Mouse (Mus musculus): ENCODE measurements around the gene Thsd7a. TPM values are rescaled to one million over a fixed set of nuclear protein-coding genes. Genes with fewer than 3 reads are reported as not detected.

The Thsd7a gene
- polyA plus RNA-seq, 1 experiment from 2014 or later, result 52.4 TPM

GRCm38 (mm10) chr6:12628637-12629246 lies 120.5 kb downstream of the Thsd7a start:
- Histone ChIP-seq H3K27ac (peak overlapping the region; percentile 56), H3K9me3 (replicated peaks) (no peaks in the 10 kb centered on the region), H3K9ac (no peak overlapping the region), H3K36me3 (no peaks in the 10 kb centered on the region), H3K4me2 (replicated peaks) (no peak overlapping the region), H3K4me1 (no peaks in the 10 kb centered on the region), H3K27me3 (no peaks in the 10 kb centered on the region), H3K4me3 (no peak overlapping the region)
- ATAC-seq (ENCODE audit: low FRiP score), result peak; percentile 66
- 68% methylated on average over 11 of the region's 11 CpGs for WGBS

DNA sequence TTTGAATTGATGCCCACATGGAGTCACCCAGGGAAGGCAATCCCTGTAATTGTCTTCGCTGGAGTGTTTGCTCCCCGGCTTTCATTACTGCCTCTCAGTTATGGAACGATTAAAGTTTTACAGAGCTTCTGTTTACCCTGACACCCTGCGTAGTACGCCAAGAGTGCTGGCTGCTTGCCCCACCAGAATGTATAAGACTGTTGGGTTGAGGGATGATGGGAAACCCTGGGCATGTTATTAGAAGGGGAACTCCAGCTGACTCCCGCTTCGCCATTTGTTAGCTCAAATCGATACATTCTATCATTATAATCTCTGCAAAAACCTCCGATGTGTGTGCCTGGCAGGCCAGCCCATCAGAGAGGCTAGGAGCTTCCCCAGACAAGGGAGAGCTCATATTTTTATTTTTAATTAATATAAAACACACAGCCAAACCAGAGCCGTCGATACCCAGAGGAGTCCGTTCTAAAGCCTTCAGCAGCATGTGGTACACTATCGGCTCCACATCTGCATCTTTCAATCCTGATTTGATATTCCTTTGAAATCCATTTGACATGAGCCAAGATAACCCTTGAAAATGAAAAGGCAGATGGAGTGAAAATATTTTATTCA lies 142.5 kb downstream of the Thsd7a start:
- Histone ChIP-seq H3K36me3 (no peaks in the 10 kb centered on the region), H3K4me2 (replicated peaks) (no peak overlapping the region), H3K9me3 (replicated peaks) (no peaks in the 10 kb centered on the region), H3K4me3 (no peak overlapping the region), H3K4me1 (no peaks in the 10 kb centered on the region), H3K27ac (no peak overlapping the region), H3K27me3 (no peaks in the 10 kb centered on the region), H3K9ac (no peak overlapping the region)
- no peak for ATAC-seq (ENCODE audit: low FRiP score)
- WGBS, result 77% methylated on average over 13 of the region's 13 CpGs

DNA sequence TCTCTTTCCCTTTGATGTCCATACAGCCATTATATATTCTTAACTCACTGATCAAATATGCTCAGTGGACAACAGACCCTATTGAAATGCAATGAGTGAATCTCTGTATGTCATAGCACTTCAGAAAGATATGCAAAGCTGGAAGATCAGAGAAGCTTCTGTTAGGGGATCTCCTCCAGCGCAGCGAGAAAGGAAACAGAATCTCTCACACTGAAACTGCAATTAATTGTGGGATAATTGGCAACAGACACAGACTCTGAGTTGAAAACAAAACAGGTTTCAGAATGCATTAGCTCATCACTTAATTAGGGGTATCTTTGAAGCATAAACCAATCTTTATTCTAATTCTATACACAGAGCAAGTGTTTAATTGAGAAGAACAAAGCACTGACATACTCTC lies 146.3 kb downstream of the Thsd7a start:
- no peak overlapping the region for H3K4me3 ChIP-seq
- H3K9ac ChIP-seq, result no peak overlapping the region
- no peaks in the 10 kb centered on the region for H3K36me3 ChIP-seq
- no peaks in the 10 kb centered on the region for H3K27me3 ChIP-seq
- H3K4me1 ChIP-seq, result no peaks in the 10 kb centered on the region
- no peak overlapping the region for H3K27ac ChIP-seq
- H3K4me2 ChIP-seq (replicated peaks), result no peak overlapping the region
- no peak for ATAC-seq (ENCODE audit: low FRiP score)
- WGBS, result 59% methylated on average over 2 of the region's 2 CpGs
- H3K9me3 ChIP-seq (replicated peaks), result no peaks in the 10 kb centered on the region

DNA sequence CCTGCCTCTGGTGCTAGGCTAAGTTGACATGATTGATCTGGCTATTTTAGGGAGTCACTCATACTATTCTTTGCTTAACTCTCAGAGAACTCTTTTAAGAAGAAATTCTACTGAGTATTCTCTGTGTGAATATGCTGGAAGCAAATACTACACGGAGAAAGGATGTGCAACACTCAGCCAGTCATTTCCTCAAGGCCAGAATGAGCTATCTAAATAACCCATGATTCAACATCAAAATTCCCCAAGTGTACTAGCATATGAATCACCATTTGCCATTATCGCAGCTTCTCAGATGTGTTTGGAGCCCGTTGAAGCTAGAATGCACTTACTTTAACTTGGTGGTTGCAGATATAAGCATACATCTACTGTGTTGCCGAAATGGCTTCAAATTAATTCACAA lies 147.0 kb downstream of the Thsd7a start:
- Histone ChIP-seq H3K9me3 (replicated peaks) (no peaks in the 10 kb centered on the region), H3K27me3 (no peaks in the 10 kb centered on the region), H3K4me3 (no peak overlapping the region), H3K27ac (no peak overlapping the region), H3K4me1 (no peaks in the 10 kb centered on the region), H3K9ac (no peak overlapping the region), H3K36me3 (no peaks in the 10 kb centered on the region), H3K4me2 (replicated peaks) (no peak overlapping the region)
- whole genome bisulfite sequencing, result 89% methylated on average over 4 of the region's 4 CpGs
- ATAC-seq (ENCODE audit: low FRiP score), result no peak

GRCm38 (mm10) chr6:12584456-12584855 lies 164.8 kb downstream of the Thsd7a start:
- Histone ChIP-seq H3K27me3 (no peaks in the 10 kb centered on the region), H3K4me2 (replicated peaks) (no peak overlapping the region), H3K27ac (no peak overlapping the region), H3K4me3 (no peak overlapping the region), H3K4me1 (no peaks in the 10 kb centered on the region), H3K9ac (no peak overlapping the region), H3K36me3 (no peaks in the 10 kb centered on the region), H3K9me3 (replicated peaks) (no peaks in the 10 kb centered on the region)
- 86% methylated on average over 4 of the region's 4 CpGs for WGBS
- no peak for ATAC-seq (ENCODE audit: low FRiP score)

DNA sequence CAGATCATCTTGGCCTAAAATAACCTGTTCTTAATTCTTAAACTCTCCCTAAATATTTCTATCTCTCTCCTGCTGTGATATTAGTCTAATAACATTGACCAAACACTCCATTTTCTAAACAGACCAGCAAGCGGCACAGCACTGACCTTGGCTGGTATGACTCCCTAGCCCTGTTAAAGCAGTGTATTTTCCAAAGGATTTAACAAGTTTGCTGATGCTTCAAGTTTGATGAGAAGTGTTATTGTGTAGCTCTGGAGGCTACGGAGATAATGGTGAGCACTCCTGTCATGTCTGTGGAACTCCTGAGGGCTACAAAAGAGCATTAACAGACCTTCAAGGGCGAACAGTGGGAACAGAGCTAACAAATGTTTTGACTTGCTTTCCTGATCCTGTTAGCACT lies 168.1 kb downstream of the Thsd7a start:
- Histone ChIP-seq H3K4me3 (no peak overlapping the region), H3K9ac (no peak overlapping the region), H3K27me3 (no peaks in the 10 kb centered on the region), H3K4me2 (replicated peaks) (no peak overlapping the region), H3K27ac (no peak overlapping the region), H3K9me3 (replicated peaks) (no peaks in the 10 kb centered on the region), H3K36me3 (no peaks in the 10 kb centered on the region), H3K4me1 (no peaks in the 10 kb centered on the region)
- ATAC-seq (ENCODE audit: low FRiP score), result no peak
- WGBS, result 53% methylated on average over 3 of the region's 3 CpGs

DNA sequence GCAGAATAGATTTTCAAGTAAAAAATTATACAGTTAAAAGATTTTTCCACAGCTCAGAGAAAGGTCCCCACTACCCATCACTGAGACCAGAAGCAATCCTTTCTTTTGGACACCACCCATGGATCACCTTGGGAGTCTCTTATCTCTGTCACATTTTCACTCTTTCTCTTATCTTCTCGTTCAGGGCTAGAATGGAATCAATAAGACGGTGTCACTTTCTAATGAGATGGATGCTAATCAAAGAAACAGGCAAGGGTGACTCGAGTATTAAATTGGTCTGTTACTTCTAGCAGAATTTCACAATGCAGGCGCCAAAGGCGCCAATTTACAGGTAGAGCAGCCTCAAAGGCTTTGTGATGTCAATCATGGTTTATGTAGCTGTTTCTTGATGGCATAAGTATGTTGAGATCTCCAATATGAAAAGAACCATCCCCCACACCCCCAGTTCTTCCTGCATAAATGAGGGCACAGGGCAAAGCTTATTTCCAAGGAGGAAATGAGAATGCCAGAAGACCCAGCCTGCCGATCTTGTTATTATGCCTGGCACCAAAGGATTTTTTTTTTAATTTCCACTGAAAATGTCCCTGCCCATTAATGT lies 173.5 kb downstream of the Thsd7a start:
- H3K4me1 ChIP-seq, result no peaks in the 10 kb centered on the region
- no peak overlapping the region for H3K9ac ChIP-seq
- no peaks in the 10 kb centered on the region for H3K27me3 ChIP-seq
- no peak overlapping the region for H3K4me3 ChIP-seq
- H3K9me3 ChIP-seq (replicated peaks), result no peaks in the 10 kb centered on the region
- no peaks in the 10 kb centered on the region for H3K36me3 ChIP-seq
- peak; percentile 51; the same call in 1 of the 2 replicates for ATAC-seq (ENCODE audit: low FRiP score)
- H3K27ac ChIP-seq, result peak overlapping the region; percentile 74
- WGBS, result 63% methylated on average over 6 of the region's 6 CpGs
- no peak overlapping the region for H3K4me2 ChIP-seq (replicated peaks)

DNA sequence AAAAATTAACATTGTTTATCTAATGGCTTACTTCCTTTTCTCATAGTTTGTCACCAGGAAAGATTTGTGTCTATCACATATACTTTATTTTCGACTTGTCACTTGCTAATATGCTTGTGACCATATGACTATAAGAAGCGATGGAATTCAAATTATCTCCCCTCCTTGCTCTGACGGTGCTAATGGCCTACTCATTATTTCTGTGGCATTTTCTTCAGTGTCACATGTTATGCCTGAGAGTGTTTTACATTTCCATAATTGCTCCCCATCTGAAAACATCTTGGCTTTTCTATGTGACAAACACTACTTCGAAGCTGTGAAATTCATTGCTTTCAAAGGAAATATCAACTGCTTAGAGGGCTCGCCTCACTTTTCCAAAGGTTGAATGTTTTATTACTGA lies 177.0 kb downstream of the Thsd7a start:
- no peak overlapping the region for H3K4me2 ChIP-seq (replicated peaks)
- no peaks in the 10 kb centered on the region for H3K36me3 ChIP-seq
- H3K9ac ChIP-seq, result no peak overlapping the region
- H3K9me3 ChIP-seq (replicated peaks), result no peaks in the 10 kb centered on the region
- H3K27me3 ChIP-seq, result no peaks in the 10 kb centered on the region
- ATAC-seq (ENCODE audit: low FRiP score), result no peak
- no peak overlapping the region for H3K27ac ChIP-seq
- WGBS, result 73% methylated on average over 5 of the region's 5 CpGs
- H3K4me3 ChIP-seq, result no peak overlapping the region
- no peaks in the 10 kb centered on the region for H3K4me1 ChIP-seq

DNA sequence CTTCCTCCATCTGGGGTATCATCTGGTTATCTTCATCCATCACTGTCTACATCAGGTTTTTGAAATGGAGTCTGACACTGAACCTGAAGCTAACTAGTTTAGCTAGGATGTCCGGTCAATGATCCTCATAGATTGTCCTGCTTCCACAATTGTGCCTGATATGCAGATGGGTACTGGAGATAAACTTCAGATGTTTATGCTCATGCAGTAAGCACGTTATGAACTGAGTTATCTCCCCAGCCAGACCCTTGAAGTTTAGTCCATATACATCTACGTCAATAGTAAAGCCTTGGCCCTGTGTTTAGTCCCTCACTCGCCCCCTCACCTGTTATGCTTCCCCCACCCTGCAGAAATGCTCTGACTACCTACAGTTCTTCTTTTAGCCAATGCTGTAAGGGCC lies 184.1 kb downstream of the Thsd7a start:
- H3K27ac ChIP-seq, result no peak overlapping the region
- no peak overlapping the region for H3K9ac ChIP-seq
- no peak overlapping the region for H3K4me3 ChIP-seq
- H3K4me2 ChIP-seq (replicated peaks), result no peak overlapping the region
- no peaks in the 10 kb centered on the region for H3K27me3 ChIP-seq
- no peaks in the 10 kb centered on the region for H3K9me3 ChIP-seq (replicated peaks)
- no peak for ATAC-seq (ENCODE audit: low FRiP score)
- no peaks in the 10 kb centered on the region for H3K4me1 ChIP-seq
- no peaks in the 10 kb centered on the region for H3K36me3 ChIP-seq
- WGBS, result 90% methylated on average over 4 of the region's 4 CpGs

DNA sequence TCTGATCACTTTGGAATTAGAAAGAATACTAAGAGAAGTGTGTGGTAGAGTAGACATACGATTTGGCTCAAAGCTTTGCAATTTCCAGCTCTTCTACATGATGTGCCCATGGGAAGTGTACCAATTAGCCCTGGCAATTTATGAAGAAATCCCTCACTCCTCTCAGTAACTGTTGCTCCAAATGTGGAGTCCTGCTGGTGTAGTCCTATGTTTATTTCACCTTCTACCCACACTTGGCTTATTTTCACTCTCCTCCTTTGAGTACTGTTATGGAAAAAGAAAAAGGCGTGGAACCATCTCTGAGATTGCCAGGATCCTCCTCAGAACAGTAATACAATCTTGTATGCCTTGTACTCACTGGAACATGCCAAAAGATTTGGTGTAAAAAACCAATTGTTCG lies 186.9 kb downstream of the Thsd7a start:
- H3K4me2 ChIP-seq (replicated peaks), result no peak overlapping the region

GRCm38 (mm10) chr6:12560500-12560899 lies 188.7 kb downstream of the Thsd7a start:
- no peaks in the 10 kb centered on the region for H3K4me1 ChIP-seq
- H3K4me3 ChIP-seq, result no peak overlapping the region
- no peak overlapping the region for H3K4me2 ChIP-seq (replicated peaks)
- no peaks in the 10 kb centered on the region for H3K27me3 ChIP-seq
- no peak overlapping the region for H3K9ac ChIP-seq
- no peaks in the 10 kb centered on the region for H3K9me3 ChIP-seq (replicated peaks)
- H3K27ac ChIP-seq, result no peak overlapping the region
- ATAC-seq (ENCODE audit: low FRiP score), result no peak
- H3K36me3 ChIP-seq, result no peaks in the 10 kb centered on the region
- 83% methylated on average over 2 of the region's 2 CpGs for WGBS

More for the DNA sequence above, 186.9 kb downstream of the Thsd7a start:
- 90% methylated on average over 3 of the region's 3 CpGs for WGBS
- no peaks in the 10 kb centered on the region for H3K27me3 ChIP-seq
- H3K4me1 ChIP-seq, result no peaks in the 10 kb centered on the region
- no peaks in the 10 kb centered on the region for H3K36me3 ChIP-seq
- no peak for ATAC-seq (ENCODE audit: low FRiP score)
- H3K4me3 ChIP-seq, result no peak overlapping the region
- no peaks in the 10 kb centered on the region for H3K9me3 ChIP-seq (replicated peaks)
- H3K27ac ChIP-seq, result no peak overlapping the region
- H3K9ac ChIP-seq, result no peak overlapping the region

DNA sequence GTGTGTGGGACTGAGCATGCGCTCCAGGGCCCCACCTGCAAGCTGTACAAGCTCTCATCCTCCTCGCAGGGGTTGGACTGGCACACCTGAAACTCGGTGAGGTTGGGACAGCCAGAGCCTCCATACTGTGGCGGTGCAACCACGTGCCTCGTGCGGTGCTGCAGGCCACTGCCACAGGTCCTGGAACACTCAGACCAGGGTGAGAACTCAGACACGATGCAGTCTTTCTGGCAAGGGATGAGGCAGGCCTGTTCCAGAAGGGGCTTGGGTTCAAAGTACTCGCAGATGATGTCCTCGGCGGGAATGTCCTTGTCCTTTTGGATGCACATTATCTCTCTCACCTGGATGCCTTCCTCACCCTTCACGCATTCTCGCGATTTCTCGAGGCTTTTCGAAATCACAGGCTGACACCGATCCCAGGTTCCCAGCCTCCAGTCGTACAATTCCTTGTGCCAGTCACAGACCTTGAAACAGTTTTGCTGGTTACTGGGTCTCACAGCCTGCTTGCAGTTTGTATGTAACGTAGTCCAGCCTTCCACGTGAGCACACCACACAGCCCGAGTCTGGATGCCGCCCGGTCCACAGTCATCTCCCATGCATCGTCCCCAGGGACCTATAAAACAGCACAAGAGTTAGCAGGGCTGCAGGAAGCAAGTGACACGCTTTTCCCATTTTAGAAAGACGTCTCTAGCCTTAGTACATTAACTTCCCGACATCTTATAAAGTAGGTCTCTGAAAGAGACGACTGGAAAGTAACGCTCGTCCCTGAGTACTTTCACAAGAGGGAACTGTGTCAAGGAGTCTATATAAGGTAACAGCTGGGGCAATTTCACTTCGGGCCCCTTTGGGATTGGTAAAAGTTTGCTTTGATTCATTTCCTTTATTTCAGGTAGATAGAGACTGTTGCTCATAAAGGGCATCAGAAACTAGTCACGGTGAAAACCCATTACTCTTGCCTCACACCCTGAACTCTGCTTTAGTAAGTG lies 193.8 kb downstream of the Thsd7a start:
- H3K36me3 ChIP-seq, result peaks cover 6% of the 10 kb centered on the region; the same call in 1 of the 2 replicates
- 89% methylated on average over 32 of the region's 32 CpGs for WGBS
- ATAC-seq (ENCODE audit: low FRiP score), result no peak

More for the DNA sequence above, 193.8 kb downstream of the Thsd7a start:
- Histone ChIP-seq H3K4me2 (replicated peaks) (no peak overlapping the region), H3K27ac (no peak overlapping the region), H3K4me3 (no peak overlapping the region), H3K27me3 (no peaks in the 10 kb centered on the region), H3K4me1 (peaks cover under 1% of the 10 kb centered on the region; the same call in 1 of the 2 replicates), H3K9me3 (replicated peaks) (no peaks in the 10 kb centered on the region), H3K9ac (no peak overlapping the region)

Measured in hindbrain, embryonic 12.5 days (tissue).